Mouse (Mus musculus) limb, embryonic 13.5 days (tissue): Measurements from ENCODE around the gene D7Ertd443e. TPM values are rescaled to one million over a fixed set of nuclear protein-coding genes. Genes with fewer than 3 reads are reported as not detected.
A peak's percentile ranks its signal among the peaks of the same experiment; 100 is the strongest.

Source experiments
- ATAC-seq: fragments of 200-750 bp; cut with Nextera tagmentation; 2 replicates; pipeline ENCODE4 v1.8.0; 2017; ENCODE audit warnings: low read depth, moderate number of reproducible peaks, moderate TSS enrichment; ENCODE audit not compliant: low FRiP score
- H3K27ac ChIP-seq: fragments of 300-500 bp; sonication (generic); 2 replicates; pipeline ENCODE4 v1.5.1; 2015; ENCODE audit warnings: inconsistent platforms, mild to moderate bottlenecking, moderate library complexity
- H3K27me3 ChIP-seq: fragments of 300-500 bp; sonication (generic); 2 replicates; pipeline ENCODE4 v1.6.1; 2015; ENCODE audit warnings: mild to moderate bottlenecking, inconsistent platforms
- H3K36me3 ChIP-seq: fragments of 300-500 bp; sonication (generic); 2 replicates; pipeline ENCODE4 v1.6.1; 2015; ENCODE audit warnings: inconsistent platforms, mild to moderate bottlenecking, moderate library complexity
- H3K4me1 ChIP-seq: fragments of 300-500 bp; sonication (generic); 2 replicates; pipeline ENCODE4 v1.6.1; 2015; ENCODE audit warnings: inconsistent platforms
- H3K4me2 ChIP-seq: fragments of 300-500 bp; sonication (generic); replicated peaks from 2 replicates; pipeline ENCODE4 v1.6.1; 2015; ENCODE audit warnings: inconsistent platforms, mild to moderate bottlenecking, moderate library complexity
- H3K4me3 ChIP-seq: fragments of 300-500 bp; sonication (generic); 2 replicates; pipeline ENCODE4 v1.5.1; 2015; ENCODE audit warnings: moderate library complexity, mild to moderate bottlenecking, inconsistent platforms
- H3K9ac ChIP-seq: fragments of 300-500 bp; sonication (generic); 2 replicates; pipeline ENCODE4 v1.6.1; 2015; ENCODE audit warnings: mild to moderate bottlenecking, inconsistent platforms
- H3K9me3 ChIP-seq: fragments of 300-500 bp; sonication (generic); 2 replicates; pipeline ENCODE4 v1.6.1; 2016; ENCODE audit warnings: inconsistent platforms
- WGBS: fragments of 180-500 bp; shearing (Covaris S2); methylation state at CpG from one replicate; pipeline ENCODE4 v1.1.7; 2015; 5-methylcytosine and 5-hydroxymethylcytosine counted together
- polyA plus RNA-seq: library from polyadenylated mRNA; unstranded; fragments of >200 nt; fragmentation: Nextera tagmentation; extraction: Ambion mirVana; gene quantifications from 2 replicates; pipeline ENCODE4 v1.2.1, GENCODE M21; 2015

The D7Ertd443e gene
- polyA plus RNA-seq, 1 experiment from 2014 or later = 0.42 TPM

DNA sequence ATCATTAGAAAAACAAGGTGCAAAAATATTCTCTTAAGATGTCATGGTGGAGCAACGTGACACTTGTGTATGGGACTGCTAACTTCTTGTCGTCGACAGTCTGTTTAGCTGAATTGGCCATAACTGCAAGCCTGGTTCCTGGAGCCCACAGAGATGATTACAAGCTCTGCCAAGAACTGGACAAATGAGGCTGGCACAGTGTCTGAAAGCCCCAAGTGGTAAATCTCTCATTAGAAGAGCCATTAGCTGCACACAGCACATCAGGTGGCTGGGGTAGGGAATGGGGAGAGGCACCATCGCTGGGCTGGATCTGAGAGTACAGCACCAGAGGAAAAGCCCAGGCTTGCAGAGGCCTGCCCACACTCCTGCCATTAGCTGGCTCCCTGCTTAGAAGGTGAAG is 16.2 kb downstream of the D7Ertd443e start:
- ATAC-seq = no peak
- no peak overlapping the region for H3K4me3 ChIP-seq
- no peaks in the 10 kb centered on the region for H3K36me3 ChIP-seq
- H3K9me3 ChIP-seq = no peaks in the 10 kb centered on the region
- no peaks in the 10 kb centered on the region for H3K4me1 ChIP-seq
- no peak overlapping the region for H3K9ac ChIP-seq
- H3K27me3 ChIP-seq = no peaks in the 10 kb centered on the region
- 78% methylated on average over 4 of the region's 4 CpGs for WGBS
- no peak overlapping the region for H3K4me2 ChIP-seq
- H3K27ac ChIP-seq = no peak overlapping the region

- 80% methylated on average over 7 of the region's 7 CpGs for WGBS
- Histone ChIP-seq H3K4me2 (no peak overlapping the region), H3K4me3 (no peak overlapping the region), H3K36me3 (no peaks in the 10 kb centered on the region), H3K27me3 (no peaks in the 10 kb centered on the region), H3K27ac (no peak overlapping the region), H3K9ac (no peak overlapping the region), H3K4me1 (no peaks in the 10 kb centered on the region), H3K9me3 (no peaks in the 10 kb centered on the region)
- ATAC-seq = no peak
These were observed 23.1 kb downstream of the D7Ertd443e start for GRCm38 (mm10) chr7:134362257-134362870.

DNA sequence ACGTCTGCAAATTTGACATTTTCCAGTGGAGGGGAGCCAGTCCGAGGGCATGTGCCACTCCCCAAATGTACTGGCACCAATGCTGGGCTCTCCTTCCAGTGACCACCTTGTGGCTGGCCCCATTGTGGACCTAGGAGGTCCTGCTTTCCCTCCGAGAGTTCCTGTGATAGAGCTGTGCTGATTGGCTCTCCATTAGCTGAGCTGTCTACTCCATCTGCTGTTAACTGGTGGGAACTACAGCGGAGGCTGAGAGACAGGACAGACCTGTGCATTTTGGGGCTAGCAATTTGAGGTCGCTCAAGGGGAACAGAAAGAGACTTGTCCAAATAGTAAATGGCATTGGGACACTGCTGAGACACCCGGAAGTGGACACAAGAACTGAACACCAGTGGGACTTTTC is 36.6 kb downstream of the D7Ertd443e start:
- no peak overlapping the region for H3K27ac ChIP-seq
- H3K27me3 ChIP-seq = no peaks in the 10 kb centered on the region
- H3K36me3 ChIP-seq = no peaks in the 10 kb centered on the region
- 0 out of 2 replicates have a peak overlapping the region, but pooled peaks have one; percentile 7 for H3K4me2 ChIP-seq
- WGBS = 40% methylated on average over 6 of the region's 6 CpGs
- ATAC-seq = peak; percentile 67; the same call in 1 of the 2 replicates
- no peaks in the 10 kb centered on the region for H3K9me3 ChIP-seq
- 0 out of 2 replicates have a peak, but pooled peaks cover 4% of the 10 kb centered on the region for H3K4me1 ChIP-seq
- H3K4me3 ChIP-seq = no peak overlapping the region
- no peak overlapping the region for H3K9ac ChIP-seq

DNA sequence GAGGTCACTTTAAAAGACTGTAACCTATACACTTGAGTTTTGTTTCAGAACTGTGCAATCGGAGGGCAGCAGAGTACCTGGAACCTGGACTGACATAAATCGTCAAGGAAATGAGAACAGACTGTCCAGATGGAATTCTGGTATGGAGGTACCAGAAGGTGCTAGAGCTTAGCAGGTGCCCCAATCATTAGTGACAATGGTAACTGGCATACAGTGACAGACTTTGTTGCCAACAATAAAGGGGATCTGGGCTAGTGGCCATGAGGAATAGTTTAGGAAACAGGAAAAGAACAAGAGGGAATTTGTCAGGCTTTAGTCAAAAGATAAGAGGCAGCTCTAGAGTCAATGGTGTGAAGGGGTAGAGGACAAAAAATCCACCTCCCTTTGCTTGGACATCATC is 43.3 kb downstream of the D7Ertd443e start:
- Histone ChIP-seq H3K9me3 (no peaks in the 10 kb centered on the region), H3K9ac (no peak overlapping the region), H3K4me1 (no peaks in the 10 kb centered on the region), H3K4me3 (no peak overlapping the region), H3K4me2 (no peak overlapping the region), H3K36me3 (no peaks in the 10 kb centered on the region), H3K27me3 (no peaks in the 10 kb centered on the region), H3K27ac (no peak overlapping the region)
- 80% methylated on average over 2 of the region's 2 CpGs for WGBS
- ATAC-seq = no peak

DNA sequence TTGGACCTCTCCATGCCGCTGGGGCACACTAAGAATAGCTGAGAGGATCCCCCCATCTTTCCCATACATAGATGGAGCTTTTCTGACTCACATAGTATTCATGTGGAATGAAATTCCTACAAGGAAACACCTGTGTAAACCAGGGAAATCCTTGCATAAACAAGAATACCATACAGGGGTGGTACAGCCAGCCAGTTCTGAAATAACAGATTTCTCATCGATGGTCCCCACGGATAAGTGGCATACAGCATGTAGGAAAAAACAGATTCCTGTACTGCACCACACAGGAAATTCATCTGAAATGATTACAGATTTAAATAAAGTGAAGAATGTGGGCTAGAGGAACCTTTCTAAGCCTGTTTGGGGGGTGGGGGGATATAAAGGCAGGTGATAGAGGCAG is 49.5 kb downstream of the D7Ertd443e start:
- H3K27me3 ChIP-seq = no peaks in the 10 kb centered on the region
- H3K4me1 ChIP-seq = no peaks in the 10 kb centered on the region
- no peaks in the 10 kb centered on the region for H3K36me3 ChIP-seq
- no peak for ATAC-seq
- no peaks in the 10 kb centered on the region for H3K9me3 ChIP-seq
- no peak overlapping the region for H3K4me2 ChIP-seq
- H3K27ac ChIP-seq = no peak overlapping the region
- no peak overlapping the region for H3K9ac ChIP-seq
- H3K4me3 ChIP-seq = no peak overlapping the region
- 77% methylated on average over 3 of the region's 3 CpGs for WGBS

GRCm38 (mm10) chr7:134320979-134321378 is 64.5 kb downstream of the D7Ertd443e start:
- no peak for ATAC-seq
- no peaks in the 10 kb centered on the region for H3K36me3 ChIP-seq
- no peaks in the 10 kb centered on the region for H3K9me3 ChIP-seq
- no peak overlapping the region for H3K9ac ChIP-seq
- no peak overlapping the region for H3K4me3 ChIP-seq
- WGBS = 48% methylated on average over 10 of the region's 10 CpGs
- no peaks in the 10 kb centered on the region for H3K4me1 ChIP-seq
- H3K27me3 ChIP-seq = no peaks in the 10 kb centered on the region
- no peak overlapping the region for H3K4me2 ChIP-seq
- no peak overlapping the region for H3K27ac ChIP-seq

GRCm38 (mm10) chr7:134302084-134302483 is 83.4 kb downstream of the D7Ertd443e start:
- Histone ChIP-seq H3K4me1 (no peaks in the 10 kb centered on the region), H3K9ac (no peak overlapping the region), H3K4me2 (no peak overlapping the region), H3K9me3 (peaks cover 4% of the 10 kb centered on the region; the same call in 1 of the 2 replicates), H3K27me3 (no peaks in the 10 kb centered on the region), H3K36me3 (no peaks in the 10 kb centered on the region), H3K4me3 (no peak overlapping the region), H3K27ac (no peak overlapping the region)
- 85% methylated on average over 3 of the region's 3 CpGs for WGBS
- ATAC-seq = no peak

GRCm38 (mm10) chr7:134301285-134301684 is 84.2 kb downstream of the D7Ertd443e start:
- no peaks in the 10 kb centered on the region for H3K27me3 ChIP-seq
- no peak overlapping the region for H3K9ac ChIP-seq
- no peak for ATAC-seq
- 44% methylated on average over 8 of the region's 8 CpGs for WGBS
- no peak overlapping the region for H3K4me2 ChIP-seq
- H3K4me1 ChIP-seq = no peaks in the 10 kb centered on the region
- H3K36me3 ChIP-seq = no peaks in the 10 kb centered on the region
- peaks cover 4% of the 10 kb centered on the region; the same call in 1 of the 2 replicates for H3K9me3 ChIP-seq
- H3K27ac ChIP-seq = no peak overlapping the region
- no peak overlapping the region for H3K4me3 ChIP-seq

GRCm38 (mm10) chr7:134292750-134293149 is 92.7 kb downstream of the D7Ertd443e start:
- no peak for ATAC-seq
- H3K27me3 ChIP-seq = no peaks in the 10 kb centered on the region
- H3K9me3 ChIP-seq = peaks cover 12% of the 10 kb centered on the region
- H3K9ac ChIP-seq = no peak overlapping the region
- no peak overlapping the region for H3K27ac ChIP-seq
- WGBS = 90% methylated on average over 3 of the region's 3 CpGs
- H3K36me3 ChIP-seq = no peaks in the 10 kb centered on the region
- peaks cover 30% of the 10 kb centered on the region for H3K4me1 ChIP-seq
- no peak overlapping the region for H3K4me3 ChIP-seq
- no peak overlapping the region for H3K4me2 ChIP-seq

DNA sequence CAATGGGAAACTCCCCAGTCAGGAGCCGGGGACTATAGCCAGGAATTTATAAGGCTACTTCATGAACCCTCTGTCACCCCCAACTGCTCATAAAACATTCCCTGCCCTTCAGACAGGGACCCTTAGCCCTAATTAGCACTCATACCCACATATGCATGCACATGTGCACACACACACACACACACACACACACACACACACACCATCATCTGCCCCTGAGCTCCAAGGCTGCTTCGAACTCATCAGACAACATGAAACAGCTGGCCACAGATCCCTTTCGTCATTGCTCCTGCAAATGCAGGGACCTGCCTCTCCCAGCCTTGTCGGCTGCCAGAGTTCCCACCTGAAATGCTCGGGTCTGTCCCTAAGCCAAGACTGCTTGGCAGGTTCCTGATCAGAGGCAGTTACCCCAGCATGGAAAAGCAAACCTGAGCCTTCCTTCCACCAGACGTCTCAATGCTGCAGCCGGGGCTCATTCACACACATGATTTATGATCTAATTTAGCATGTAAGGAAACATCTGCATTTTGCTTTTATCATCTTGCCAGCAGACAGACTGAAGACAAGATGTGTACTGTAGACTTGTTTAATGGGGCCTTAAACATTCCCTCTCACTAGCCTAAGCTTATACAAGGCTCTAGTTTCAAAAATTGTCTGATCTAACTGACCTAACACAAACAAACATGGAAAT is 95.7 kb downstream of the D7Ertd443e start:
- H3K9me3 ChIP-seq = peaks cover 12% of the 10 kb centered on the region
- H3K9ac ChIP-seq = no peak overlapping the region
- no peaks in the 10 kb centered on the region for H3K36me3 ChIP-seq
- peak; percentile 74 for ATAC-seq
- H3K27ac ChIP-seq = 0 out of 2 replicates have a peak overlapping the region, but pooled peaks have one; percentile 33
- no peak overlapping the region for H3K4me3 ChIP-seq
- H3K4me1 ChIP-seq = peaks cover 33% of the 10 kb centered on the region
- H3K4me2 ChIP-seq = no peak overlapping the region
- H3K27me3 ChIP-seq = no peaks in the 10 kb centered on the region
- WGBS = 10% methylated on average over 7 of the region's 7 CpGs

DNA sequence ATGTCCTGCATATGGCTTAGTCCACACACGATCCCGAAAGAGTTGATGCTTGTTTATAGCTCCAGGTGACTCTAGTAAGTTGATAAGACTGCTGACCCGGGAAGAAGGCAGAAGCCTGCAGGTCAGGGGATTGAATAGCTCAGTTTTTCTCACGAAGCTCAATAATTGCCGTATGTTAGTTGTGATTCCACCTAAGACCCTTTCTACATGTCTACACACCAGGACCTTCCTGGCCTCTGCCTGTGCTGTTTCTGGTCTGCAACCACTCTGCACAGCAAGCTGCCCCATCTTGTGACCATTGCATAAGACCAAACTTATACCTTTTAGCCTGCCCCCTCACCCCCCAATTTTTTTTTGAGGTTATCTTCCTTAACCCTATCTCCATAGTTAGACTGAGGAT is 96.3 kb downstream of the D7Ertd443e start:
- H3K4me3 ChIP-seq = no peak overlapping the region

DNA sequence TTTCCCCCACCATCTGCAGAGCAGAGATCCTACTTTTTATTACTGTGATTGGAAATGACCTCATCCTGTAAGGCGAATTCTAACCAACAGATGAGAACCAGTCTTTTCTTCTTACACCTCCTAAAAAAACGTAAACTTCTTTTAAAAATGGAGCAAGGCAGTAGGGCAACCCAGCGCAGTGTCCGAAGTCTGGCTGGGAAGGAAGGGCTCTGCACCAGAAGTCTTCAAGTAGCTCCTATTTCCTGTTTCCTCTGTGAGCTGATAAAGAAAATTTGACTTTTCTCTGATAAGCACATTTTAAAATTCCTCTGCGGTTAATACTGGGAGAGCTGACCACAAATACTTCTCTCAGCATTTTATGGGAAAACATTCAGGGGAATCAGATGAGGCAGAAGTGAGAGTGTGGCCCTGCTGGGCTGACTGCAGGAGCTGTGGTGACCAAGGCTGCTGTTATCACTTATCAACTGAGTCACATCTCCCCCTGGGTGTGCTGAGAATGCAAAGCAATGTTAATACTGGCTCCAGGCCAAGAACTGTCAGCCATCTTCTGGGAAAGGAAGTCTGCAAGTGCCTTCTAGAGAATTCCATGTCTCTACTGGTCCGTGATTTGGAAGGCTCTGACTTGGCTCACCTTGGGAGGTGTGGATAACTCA is 97.8 kb downstream of the D7Ertd443e start:
- Histone ChIP-seq H3K4me1 (peaks cover 33% of the 10 kb centered on the region), H3K9me3 (no peaks in the 10 kb centered on the region), H3K4me2 (no peak overlapping the region), H3K27me3 (no peaks in the 10 kb centered on the region), H3K36me3 (no peaks in the 10 kb centered on the region), H3K9ac (no peak overlapping the region), H3K27ac (0 out of 2 replicates have a peak overlapping the region, but pooled peaks have one; percentile 10), H3K4me3 (no peak overlapping the region)
- ATAC-seq = no peak
- WGBS = 34% methylated on average over 6 of the region's 6 CpGs

More for the DNA sequence above, 96.3 kb downstream of the D7Ertd443e start:
- Histone ChIP-seq H3K4me1 (peaks cover 33% of the 10 kb centered on the region), H3K27ac (no peak overlapping the region), H3K9me3 (peaks cover 7% of the 10 kb centered on the region), H3K4me2 (no peak overlapping the region), H3K36me3 (no peaks in the 10 kb centered on the region), H3K9ac (no peak overlapping the region), H3K27me3 (no peaks in the 10 kb centered on the region)
- no peak for ATAC-seq
- 84% methylated on average over 5 of the region's 5 CpGs for WGBS
